Mouse (Mus musculus) MEL (cell line): ENCODE measurements around the gene Gucd1. TPM values are rescaled to one million over a fixed set of nuclear protein-coding genes. Genes with fewer than 3 reads are reported as not detected.

Source experiments
- DNase-seq: peaks from one replicate; pipeline ENCODE4 v3.0.0; 2011; ENCODE audit warnings: low read depth, low spot score
- H3K27ac ChIP-seq: 2 replicates; pipeline ENCODE4 v1.5.1; 2012; ENCODE audit warnings: low read depth, mild to moderate bottlenecking, control low read depth, low read length, moderate library complexity; ENCODE audit not compliant: control insufficient read depth
- H3K27me3 ChIP-seq, 2 experiments: fragments of 150-350 bp in 1 of 2; sonication (generic) in 1 of 2; 2 replicates each; pipeline ENCODE4 v1.6.1; 2012; ENCODE audit warnings: low read length in 2 of 2, mild to moderate bottlenecking in 2 of 2, improper control_type of control experiment in 1 of 2, moderate library complexity in 1 of 2; ENCODE audit not compliant: insufficient read depth in 2 of 2, control insufficient read depth in 1 of 2
- H3K36me3 ChIP-seq, 2 experiments: 2 replicates each; pipeline ENCODE4 v1.6.1; 2012 to 2014; ENCODE audit warnings: low read length in 2 of 2, improper control_type of control experiment in 1 of 2, inconsistent platforms in 1 of 2, mild to moderate bottlenecking in 1 of 2; ENCODE audit not compliant: insufficient read depth in 2 of 2, control insufficient read depth in 1 of 2
- H3K4me1 ChIP-seq, 2 experiments: fragments of 150-350 bp in 1 of 2; sonication (generic) in 1 of 2; 2 replicates each; pipeline ENCODE4 v1.6.1; 2012; ENCODE audit warnings: low read length in 2 of 2, improper control_type of control experiment in 1 of 2, mild to moderate bottlenecking in 1 of 2; ENCODE audit not compliant: insufficient read depth in 2 of 2, control insufficient read depth in 1 of 2
- H3K4me3 ChIP-seq, 2 experiments: fragments of 150-350 bp in 1 of 2; sonication (generic) in 1 of 2; 2 replicates each; pipeline ENCODE4 v1.5.1; 2012; ENCODE audit warnings: low read depth in 2 of 2, low read length in 2 of 2, mild to moderate bottlenecking in 2 of 2, moderate library complexity in 2 of 2, control low read depth in 1 of 2, improper control_type of control experiment in 1 of 2; ENCODE audit not compliant: control insufficient read depth in 1 of 2, insufficient read depth in 1 of 2
- H3K79me2 ChIP-seq: 2 replicates; pipeline ENCODE4 v1.6.1; 2012; ENCODE audit warnings: mild to moderate bottlenecking, low read length, moderate library complexity; ENCODE audit not compliant: control insufficient read depth, poor library complexity, insufficient read depth
- H3K9ac ChIP-seq: 2 replicates; pipeline ENCODE4 v1.6.1; 2012; ENCODE audit warnings: low read depth, mild to moderate bottlenecking, control low read depth, low read length, moderate library complexity; ENCODE audit not compliant: control insufficient read depth, poor library complexity, severe bottlenecking
- H3K9me3 ChIP-seq: fragments of 150-350 bp; sonication (generic); replicated peaks from 2 replicates; pipeline ENCODE4 v1.6.1; 2012; ENCODE audit warnings: mild to moderate bottlenecking, low read length, improper control_type of control experiment, moderate library complexity; ENCODE audit not compliant: insufficient read depth
- CHD2 ChIP-seq: IDR thresholded peaks from 2 replicates; pipeline ENCODE4 v1.6.1; 2011; ENCODE audit warnings: low read length, improper control_type of control experiment
- E2F4 ChIP-seq: IDR thresholded peaks from 2 replicates; pipeline ENCODE4 v1.6.1; 2011; ENCODE audit warnings: low read depth, low read length, improper control_type of control experiment, borderline replicate concordance
- EP300 ChIP-seq, 2 experiments: IDR thresholded peaks; 2 replicates each; pipeline ENCODE4 v1.6.1; 2011; ENCODE audit warnings: improper control_type of control experiment in 2 of 2, low read length in 2 of 2, low read depth in 1 of 2, mild to moderate bottlenecking in 1 of 2
- ETS1 ChIP-seq: IDR thresholded peaks from 2 replicates; pipeline ENCODE4 v1.6.1; 2012; ENCODE audit warnings: low read depth, mild to moderate bottlenecking, inconsistent platforms, low read length, improper control_type of control experiment, moderate library complexity
- MAFK ChIP-seq: IDR thresholded peaks from 2 replicates; pipeline ENCODE4 v1.6.1; 2011; ENCODE audit warnings: low read depth, mild to moderate bottlenecking, low read length, improper control_type of control experiment, borderline replicate concordance
- MAX ChIP-seq: IDR thresholded peaks from 2 replicates; pipeline ENCODE4 v1.6.1; 2011; ENCODE audit warnings: low read length, improper control_type of control experiment
- MEF2A ChIP-seq: IDR thresholded peaks from 2 replicates; pipeline ENCODE4 v1.6.1; 2014; ENCODE audit warnings: low read depth, mild to moderate bottlenecking, inconsistent platforms, low read length, improper control_type of control experiment; ENCODE audit not compliant: poor library complexity, insufficient replicate concordance, severe bottlenecking; ENCODE audit errors: extremely low read depth
- MXI1 ChIP-seq: IDR thresholded peaks from 2 replicates; pipeline ENCODE4 v1.6.1; 2011; ENCODE audit warnings: mild to moderate bottlenecking, low read depth, low read length, improper control_type of control experiment
- NRF1 ChIP-seq: IDR thresholded peaks from 2 replicates; pipeline ENCODE4 v1.6.1; 2014; ENCODE audit warnings: low read depth, mild to moderate bottlenecking, inconsistent platforms, low read length, improper control_type of control experiment, moderate library complexity; ENCODE audit not compliant: poor library complexity, insufficient read depth, severe bottlenecking
- POLR2AphosphoS2 ChIP-seq: IDR thresholded peaks from 2 replicates; pipeline ENCODE4 v1.6.1; 2011; ENCODE audit warnings: low read length, improper control_type of control experiment
- RAD21 ChIP-seq: IDR thresholded peaks from 2 replicates; pipeline ENCODE4 v1.6.1; 2011; ENCODE audit warnings: mild to moderate bottlenecking, low read depth, low read length, improper control_type of control experiment
- TAL1 ChIP-seq: IDR thresholded peaks from 2 replicates; pipeline ENCODE4 v1.6.1; 2012; ENCODE audit warnings: mild to moderate bottlenecking, inconsistent platforms, low read length, moderate library complexity, mixed read lengths
- TBP ChIP-seq: IDR thresholded peaks from 2 replicates; pipeline ENCODE4 v1.8.0; 2011; ENCODE audit warnings: low read depth, low read length, improper control_type of control experiment
- TCF12 ChIP-seq: IDR thresholded peaks from 2 replicates; pipeline ENCODE4 v1.6.1; 2014; ENCODE audit warnings: low read depth, mild to moderate bottlenecking, inconsistent platforms, low read length, improper control_type of control experiment, moderate library complexity
- USF1 ChIP-seq: IDR thresholded peaks from 2 replicates; pipeline ENCODE4 v1.6.1; 2014; ENCODE audit warnings: low read depth, mild to moderate bottlenecking, inconsistent platforms, low read length, improper control_type of control experiment, moderate library complexity
- USF2 ChIP-seq, 2 experiments: IDR thresholded peaks; 2 replicates each; pipeline ENCODE4 v1.6.1; 2011 to 2012; ENCODE audit warnings: improper control_type of control experiment in 2 of 2, low read length in 2 of 2, borderline replicate concordance in 1 of 2, inconsistent platforms in 1 of 2, low read depth in 1 of 2, mild to moderate bottlenecking in 1 of 2; ENCODE audit not compliant: insufficient read depth in 1 of 2
- ZC3H11A ChIP-seq: IDR thresholded peaks from 2 replicates; pipeline ENCODE4 v1.6.1; 2012; ENCODE audit warnings: low read depth, mild to moderate bottlenecking, inconsistent platforms, low read length, improper control_type of control experiment
- ZNF384 ChIP-seq: IDR thresholded peaks from 2 replicates; pipeline ENCODE4 v1.6.1; 2012; ENCODE audit warnings: low read depth, mild to moderate bottlenecking, inconsistent platforms, low read length, improper control_type of control experiment
- polyA plus RNA-seq, 2 experiments: library from polyadenylated mRNA; stranded (reverse) in 1 of 2; unstranded in 1 of 2; fragments of >175 nt in 1 of 2; fragments of >200 nt in 1 of 2; gene quantifications; 2 replicates each; pipeline versions ENCODE4 v1.2.1 to v1.2.4; 2012; ENCODE audit warnings: low replicate concordance in 2 of 2, low read depth in 1 of 2; ENCODE audit not compliant: insufficient read length in 2 of 2, insufficient read depth in 1 of 2, missing spikeins in 1 of 2
- total RNA-seq: library from RNA; depleted of rRNA; stranded (reverse); fragments of 300-350 nt; gene quantifications from 2 replicates; pipeline ENCODE4 v1.2.3, GENCODE M21; 2012

The Gucd1 gene
- total and polyA plus RNA-seq, 3 experiments: 18.7 to 30.7 TPM; not detected in 1

- no peak overlapping the region for H3K9ac ChIP-seq
- peaks cover 0 to 6% of the 10 kb centered on the region in 2 experiments; a peak in 2 of 4 replicates for H3K36me3 ChIP-seq
- H3K4me1 ChIP-seq: peaks cover 0 to 6% of the 10 kb centered on the region in 2 experiments; a peak in 3 of 4 replicates
- H3K27me3 ChIP-seq: no peaks in the 10 kb centered on the region
- H3K9me3 ChIP-seq: no peaks in the 10 kb centered on the region
- TF ChIP-seq TAL1: no peak
- TF ChIP-seq E2F4: no peak
- no peak for TF ChIP-seq CHD2
- TF ChIP-seq MAFK: no peak
- no peak for TF ChIP-seq USF2 (IDR thresholded peaks at IDR 0.05; ENCODE audit: borderline replicate concordance in 1 of 2, insufficient read depth in 1 of 2, low read depth in 1 of 2, low read length in 2 of 2)
- no peak for TF ChIP-seq USF1
- TF ChIP-seq POLR2AphosphoS2: no peak
- no peak for TF ChIP-seq ZC3H11A
- no peak for TF ChIP-seq RAD21
- TF ChIP-seq MXI1: no peak
- TF ChIP-seq EP300 (IDR thresholded peaks at IDR 0.05; ENCODE audit: low read depth in 1 of 2, low read length in 2 of 2): no peak
- no peak for TF ChIP-seq MAX
- no peak for TF ChIP-seq MEF2A
- TF ChIP-seq ETS1: no peak
- TF ChIP-seq TBP: no peak
- H3K4me3 ChIP-seq: no peak overlapping the region
- H3K27ac ChIP-seq: no peak overlapping the region
- no peak for DNase-seq
- no peaks in the 10 kb centered on the region for H3K79me2 ChIP-seq
Measured at GRCm38 (mm10) chr10:75495304-75495703, 22.5 kb downstream of the Gucd1 start.

GRCm38 (mm10) chr10:75491936-75492262, 25.9 kb downstream of the Gucd1 start:
- H3K4me1 ChIP-seq: peaks cover 2 to 7% of the 10 kb centered on the region in 2 experiments
- H3K9me3 ChIP-seq: no peaks in the 10 kb centered on the region
- no peaks in the 10 kb centered on the region for H3K27me3 ChIP-seq
- peak; percentile 27 for DNase-seq
- TF ChIP-seq ZNF384: peak; percentile 87
- no peak for TF ChIP-seq TCF12
- no peak for TF ChIP-seq NRF1
- peaks cover 0 to 11% of the 10 kb centered on the region in 2 experiments; a peak in 2 of 4 replicates for H3K36me3 ChIP-seq
- no peak overlapping the region for H3K9ac ChIP-seq
- H3K27ac ChIP-seq: no peak overlapping the region
- H3K79me2 ChIP-seq: no peaks in the 10 kb centered on the region
- H3K4me3 ChIP-seq: no peak overlapping the region
